Mouse (Mus musculus) cortical plate, adult 2 months (tissue): ENCODE measurements around the gene Vsig1.

Source experiments
- CTCF ChIP-seq: fragments of 200-500 bp; IDR thresholded peaks from 2 replicates; pipeline ENCODE4 v1.5.1; 2011; ENCODE audit warnings: mild to moderate bottlenecking, control low read depth, low read length; ENCODE audit not compliant: insufficient read depth; ENCODE audit errors: extremely low read depth
- POLR2A ChIP-seq: fragments of 200-500 bp; IDR thresholded peaks from 2 replicates; pipeline ENCODE4 v1.6.1; 2011; ENCODE audit warnings: mild to moderate bottlenecking, low read length, control low read depth; ENCODE audit not compliant: insufficient read depth; ENCODE audit errors: extremely low read depth

DNA sequence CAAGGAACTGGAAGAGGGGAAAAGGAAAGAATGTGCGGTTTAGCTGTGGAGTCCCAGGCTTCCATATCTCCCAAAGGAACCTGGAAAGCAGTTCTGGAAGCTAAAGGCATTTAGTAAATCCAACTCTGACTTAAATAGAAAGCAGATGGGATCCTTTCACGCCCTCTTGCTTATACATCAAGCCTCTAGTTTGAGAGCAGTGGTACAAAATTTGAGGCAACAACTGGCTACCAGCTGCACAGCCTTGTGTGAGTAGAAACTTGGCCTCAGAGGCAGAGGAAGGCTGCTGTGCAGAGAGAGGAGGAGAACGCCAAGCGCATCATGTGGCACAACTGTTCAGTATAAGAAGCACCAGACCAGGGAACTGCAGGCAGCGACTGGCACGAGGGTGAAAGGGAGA is 13.9 kb downstream of the Vsig1 start:
- no peak for TF ChIP-seq POLR2A
- TF ChIP-seq CTCF: no peak
